ENCODE assay signal across 14 mouse cellular contexts in the genomic region with DNA sequence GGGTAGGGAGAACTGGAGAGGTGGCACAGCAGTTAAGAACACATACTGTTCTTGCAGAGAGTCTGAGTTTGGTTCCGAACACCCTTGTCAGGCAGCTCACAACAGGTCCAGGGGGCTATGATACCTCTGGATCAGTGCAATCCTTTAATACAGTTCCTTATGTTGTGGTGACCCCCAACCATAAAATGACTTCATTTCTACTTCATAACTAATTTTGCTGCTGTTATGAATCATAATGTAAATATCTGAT.
"Had no signal": no experiment of that assay in that cellular context is flagged by ENCODE, and none has a peak within 500 bp of the region (broad histone marks: within the 10 kb centered on the region; RNA-seq: fewer than 3 reads in every experiment).

No protein-coding gene starts in this region.

- H3K4me3 ChIP-seq: layer of hippocampus, adult 2 months; limb, embryonic 12.5 days; liver, embryonic 15.5 days; neural tube, embryonic 15.5 days had no signal

- H3K27ac ChIP-seq: liver, embryonic 15.5 days; neural tube, embryonic 15.5 days; stomach, postnatal 0 days had no signal

- H3K9me3 ChIP-seq: limb, embryonic 12.5 days; liver, embryonic 15.5 days; neural tube, embryonic 15.5 days had no signal

- DNase-seq: kidney, adult 18-20 months; kidney, postnatal 10 days; kidney, postnatal 4 days; lung, adult 2 months; lung, postnatal 36 days; right cerebral cortex, adult 18-20 months; thymus, adult 2 months; thymus, postnatal 25 days had no signal

- H3K9ac ChIP-seq: liver, embryonic 15.5 days; neural tube, embryonic 15.5 days had no signal

- H3K4me2 ChIP-seq: limb, embryonic 12.5 days; liver, embryonic 15.5 days; neural tube, embryonic 15.5 days had no signal

- H3K27me3 ChIP-seq: limb, embryonic 12.5 days; liver, embryonic 15.5 days; neural tube, embryonic 15.5 days had no signal

- ATAC-seq: lung, postnatal 0 days had no signal
